Mouse (Mus musculus) ES-Bruce4 (cell line): Measurements from ENCODE around the gene Vasn.

Experiments used
- CTCF ChIP-seq: IDR thresholded peaks from one replicate; pipeline ENCODE4 v1.8.1; 2011; ENCODE audit warnings: low read depth, low read length
- POLR2A ChIP-seq: IDR thresholded peaks from one replicate; pipeline ENCODE4 v1.8.1; 2011; ENCODE audit warnings: low read length; ENCODE audit not compliant: insufficient read depth

GRCm38 (mm10) chr16:4655764-4656570 lies 16.2 kb downstream of the Vasn start:
- TF ChIP-seq POLR2A = no peak
- no peak for TF ChIP-seq CTCF
